Mouse (Mus musculus): ENCODE results near the gene Bik.
"Not testable (repeated sequence)": the region's sequence is repeated elsewhere in the genome, so short reads cannot be mapped to it uniquely, and the experiment has no call there.

The Bik gene

DNA sequence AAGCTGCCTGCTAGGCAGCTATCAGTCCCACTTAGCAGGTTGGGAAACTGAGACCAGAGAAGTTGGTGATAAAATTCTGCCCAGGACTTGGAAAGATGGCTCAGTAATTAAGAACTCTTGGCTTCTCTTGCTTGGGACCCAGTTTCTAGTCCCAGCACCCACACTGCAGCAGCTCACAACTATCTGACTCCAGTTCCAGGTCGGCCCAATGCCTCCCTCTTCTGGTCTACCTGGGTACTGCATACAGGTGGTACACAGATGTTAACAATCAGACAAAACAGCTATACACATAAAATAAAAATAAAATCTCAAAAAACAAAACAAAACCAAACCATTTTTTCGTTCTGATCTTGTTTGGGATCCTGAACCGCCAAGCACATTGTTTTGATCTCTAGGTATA is 26.3 kb upstream of the Bik start:
- Histone ChIP-seq H3K27me3 (ENCODE audit: insufficient read depth, low read length) (no peaks in the 10 kb centered on the region), H3K9me3 (ENCODE audit: low read length) (no peaks in the 10 kb centered on the region), H3K4me1 (replicated peaks; ENCODE audit: low read depth, low read length) (peaks cover 47% of the 10 kb centered on the region), H3K4me3 (replicated peaks; ENCODE audit: low read length) (no peak overlapping the region), H3K36me3 (ENCODE audit: insufficient read depth, low read length) (peaks cover 17% of the 10 kb centered on the region)
- TF ChIP-seq POU5F1 (IDR thresholded peaks at IDR 0.05; ENCODE audit: borderline replicate concordance, low read length) (no peak), CTCF (conservative IDR thresholded peaks at IDR 0.05; ENCODE audit: low read length) (peak; percentile 99), NANOG (IDR thresholded peaks at IDR 0.05; ENCODE audit: borderline replicate concordance, low read length) (no peak)

DNA sequence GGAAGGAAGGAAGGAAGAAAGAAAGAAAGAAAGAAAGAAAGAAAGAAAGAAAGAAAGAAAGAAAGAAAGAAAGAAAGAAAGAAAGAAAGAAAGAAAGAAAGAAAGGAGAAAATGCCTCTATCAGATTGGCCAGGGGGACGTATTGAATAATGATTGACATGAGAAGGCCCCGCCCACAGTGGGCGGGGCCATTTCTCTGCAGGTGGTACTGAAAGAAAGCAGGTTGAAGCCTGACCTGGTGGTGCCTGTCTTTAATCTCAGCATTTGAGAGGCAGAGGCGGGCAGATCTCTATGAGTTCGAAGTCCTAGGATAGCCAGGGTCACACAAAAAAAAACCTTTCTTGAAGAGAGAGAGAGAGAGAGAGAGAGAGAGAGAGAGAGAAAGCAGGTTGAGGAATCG is 25.2 kb upstream of the Bik start:
- H3K27me3 ChIP-seq (ENCODE audit: insufficient read depth, low read length); H3K4me3 ChIP-seq (replicated peaks; ENCODE audit: low read length); H3K9me3 ChIP-seq (ENCODE audit: low read length): not testable (repeated sequence)
- Histone ChIP-seq H3K4me1 (replicated peaks; ENCODE audit: low read depth, low read length) (peaks cover 42% of the 10 kb centered on the region), H3K36me3 (ENCODE audit: insufficient read depth, low read length) (peaks cover 16% of the 10 kb centered on the region)

DNA sequence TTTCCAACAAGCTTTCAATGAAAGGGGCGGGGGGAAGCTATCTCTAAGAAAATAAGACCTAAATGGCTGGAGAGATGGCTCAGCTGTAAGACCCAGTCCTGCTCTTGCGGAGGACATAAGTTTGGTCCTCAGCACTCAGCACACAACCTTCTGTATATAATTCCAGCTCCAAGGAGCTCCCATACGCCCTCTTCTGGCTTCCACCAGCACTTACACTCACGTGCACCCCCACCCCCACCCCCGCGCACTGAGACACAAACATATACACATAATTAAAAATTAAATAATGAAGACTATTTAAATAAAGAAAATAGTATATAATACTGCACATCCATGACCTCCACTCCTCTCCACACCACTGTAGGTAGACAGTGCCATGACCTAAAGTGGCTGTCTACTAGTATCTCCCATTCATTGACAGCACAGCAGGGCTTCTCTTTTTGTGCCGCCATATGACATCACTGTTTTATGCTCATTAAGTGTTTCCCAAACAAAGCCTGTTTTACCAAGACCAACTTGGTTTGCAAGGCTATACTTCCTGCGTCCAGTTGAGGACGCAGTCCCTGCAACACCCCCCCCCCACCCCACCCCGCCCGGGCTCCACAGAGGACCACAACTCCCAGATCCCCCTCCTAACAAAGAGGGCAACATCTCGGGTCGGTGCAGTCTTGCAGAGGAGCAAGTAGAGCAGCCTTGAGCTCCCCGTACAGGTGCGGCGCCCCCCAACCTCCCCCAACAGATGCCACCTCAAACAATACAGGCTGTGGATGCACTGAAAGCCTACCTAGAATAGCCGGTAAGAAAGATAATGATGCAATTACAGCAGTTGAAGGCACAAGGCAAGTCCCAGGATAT is 16.5 kb upstream of the Bik start:
- H3K27me3 ChIP-seq (ENCODE audit: insufficient read depth, low read length) = no peaks in the 10 kb centered on the region; the same call in 1 of the 2 replicates
- H3K9me3 ChIP-seq (ENCODE audit: low read length) = no peaks in the 10 kb centered on the region
- H3K36me3 ChIP-seq (ENCODE audit: insufficient read depth, low read length) = no peaks in the 10 kb centered on the region
- peak overlapping the region; percentile 86 for H3K4me3 ChIP-seq (replicated peaks; ENCODE audit: low read length)
- peaks cover 16% of the 10 kb centered on the region for H3K4me1 ChIP-seq (replicated peaks; ENCODE audit: low read depth, low read length)
- peak; percentile 35 for TF ChIP-seq CTCF (conservative IDR thresholded peaks at IDR 0.05; ENCODE audit: low read length)
- TF ChIP-seq NANOG (IDR thresholded peaks at IDR 0.05; ENCODE audit: borderline replicate concordance, low read length) = no peak

GRCm38 (mm10) chr15:83510805-83511405 is 15.8 kb upstream of the Bik start, which contains the start of gene Ttll1:
Gene Ttll1, minus strand, starts transcription at chr15:83510893.
- no peak for TF ChIP-seq CTCF (conservative IDR thresholded peaks at IDR 0.05; ENCODE audit: low read length)
- TF ChIP-seq NANOG (IDR thresholded peaks at IDR 0.05; ENCODE audit: borderline replicate concordance, low read length) = no peak
- no peak for TF ChIP-seq POU5F1 (IDR thresholded peaks at IDR 0.05; ENCODE audit: borderline replicate concordance, low read length)
- Histone ChIP-seq H3K4me3 (replicated peaks; ENCODE audit: low read length) (peak within 1 kb of the TSS; percentile 86), H3K36me3 (ENCODE audit: insufficient read depth, low read length) (no peaks in the 10 kb centered on the region), H3K9me3 (ENCODE audit: low read length) (no peaks in the 10 kb centered on the region), H3K27me3 (ENCODE audit: insufficient read depth, low read length) (no peaks in the 10 kb centered on the region; the same call in 1 of the 2 replicates), H3K4me1 (replicated peaks; ENCODE audit: low read depth, low read length) (peaks cover 16% of the 10 kb centered on the region)

DNA sequence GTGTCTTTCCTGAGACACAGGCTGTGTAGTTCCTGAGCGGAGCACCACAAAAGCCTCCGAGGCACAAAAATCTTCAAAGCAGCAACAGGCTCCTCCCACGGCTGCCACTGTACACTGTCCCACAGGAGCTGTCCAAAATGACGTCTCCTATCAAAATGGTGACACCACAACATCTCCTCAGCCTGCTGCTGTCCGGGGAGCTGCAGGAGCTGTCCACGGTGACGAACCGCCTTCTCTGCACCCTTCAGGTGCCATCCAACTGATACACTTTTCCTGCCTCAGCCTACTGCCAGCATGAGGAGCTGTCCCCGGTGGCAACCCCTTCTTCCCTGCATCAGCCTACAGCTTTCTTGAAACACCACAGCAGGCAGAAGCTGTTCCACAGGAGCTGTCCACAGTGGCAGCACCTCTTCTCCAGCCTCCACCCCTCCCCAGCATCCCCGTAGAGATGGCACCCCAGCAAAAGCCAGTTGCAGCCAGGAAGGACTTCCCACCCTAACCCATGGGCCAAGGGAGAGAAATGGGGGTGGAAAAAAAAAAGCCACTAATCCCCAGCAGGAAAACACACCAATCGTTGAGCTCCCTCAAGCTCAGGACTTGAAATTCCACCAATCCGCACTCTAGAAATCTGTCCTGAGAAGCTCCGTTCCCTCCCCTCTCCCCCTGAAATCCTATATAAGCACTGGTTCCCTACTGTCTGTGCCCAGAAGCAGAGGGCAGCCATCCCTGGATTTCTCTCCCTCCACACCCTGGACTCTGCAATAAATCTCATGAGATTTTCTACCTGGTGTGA is 14.0 kb upstream of the Bik start:
- peaks cover 11% of the 10 kb centered on the region for H3K4me1 ChIP-seq (replicated peaks; ENCODE audit: low read depth, low read length)
- TF ChIP-seq CTCF (conservative IDR thresholded peaks at IDR 0.05; ENCODE audit: low read length) (no peak), POU5F1 (IDR thresholded peaks at IDR 0.05; ENCODE audit: borderline replicate concordance, low read length) (no peak)
- no peaks in the 10 kb centered on the region for H3K36me3 ChIP-seq (ENCODE audit: insufficient read depth, low read length)
- H3K9me3 ChIP-seq (ENCODE audit: low read length) = peaks cover 9% of the 10 kb centered on the region; the same call in 1 of the 2 replicates
- no peaks in the 10 kb centered on the region; the same call in 1 of the 2 replicates for H3K27me3 ChIP-seq (ENCODE audit: insufficient read depth, low read length)
- no peak overlapping the region for H3K4me3 ChIP-seq (replicated peaks; ENCODE audit: low read length)

GRCm38 (mm10) chr15:83515018-83515417 is 11.6 kb upstream of the Bik start:
- Histone ChIP-seq H3K36me3 (ENCODE audit: insufficient read depth, low read length) (no peaks in the 10 kb centered on the region), H3K4me3 (replicated peaks; ENCODE audit: low read length) (no peak overlapping the region), H3K9me3 (ENCODE audit: low read length) (peaks cover 9% of the 10 kb centered on the region; the same call in 1 of the 2 replicates), H3K4me1 (replicated peaks; ENCODE audit: low read depth, low read length) (peaks cover 23% of the 10 kb centered on the region), H3K27me3 (ENCODE audit: insufficient read depth, low read length) (peaks cover 14% of the 10 kb centered on the region)
- no peak for TF ChIP-seq NANOG (IDR thresholded peaks at IDR 0.05; ENCODE audit: borderline replicate concordance, low read length)
- TF ChIP-seq POU5F1 (IDR thresholded peaks at IDR 0.05; ENCODE audit: borderline replicate concordance, low read length) = no peak
- TF ChIP-seq CTCF (conservative IDR thresholded peaks at IDR 0.05; ENCODE audit: low read length) = no peak

DNA sequence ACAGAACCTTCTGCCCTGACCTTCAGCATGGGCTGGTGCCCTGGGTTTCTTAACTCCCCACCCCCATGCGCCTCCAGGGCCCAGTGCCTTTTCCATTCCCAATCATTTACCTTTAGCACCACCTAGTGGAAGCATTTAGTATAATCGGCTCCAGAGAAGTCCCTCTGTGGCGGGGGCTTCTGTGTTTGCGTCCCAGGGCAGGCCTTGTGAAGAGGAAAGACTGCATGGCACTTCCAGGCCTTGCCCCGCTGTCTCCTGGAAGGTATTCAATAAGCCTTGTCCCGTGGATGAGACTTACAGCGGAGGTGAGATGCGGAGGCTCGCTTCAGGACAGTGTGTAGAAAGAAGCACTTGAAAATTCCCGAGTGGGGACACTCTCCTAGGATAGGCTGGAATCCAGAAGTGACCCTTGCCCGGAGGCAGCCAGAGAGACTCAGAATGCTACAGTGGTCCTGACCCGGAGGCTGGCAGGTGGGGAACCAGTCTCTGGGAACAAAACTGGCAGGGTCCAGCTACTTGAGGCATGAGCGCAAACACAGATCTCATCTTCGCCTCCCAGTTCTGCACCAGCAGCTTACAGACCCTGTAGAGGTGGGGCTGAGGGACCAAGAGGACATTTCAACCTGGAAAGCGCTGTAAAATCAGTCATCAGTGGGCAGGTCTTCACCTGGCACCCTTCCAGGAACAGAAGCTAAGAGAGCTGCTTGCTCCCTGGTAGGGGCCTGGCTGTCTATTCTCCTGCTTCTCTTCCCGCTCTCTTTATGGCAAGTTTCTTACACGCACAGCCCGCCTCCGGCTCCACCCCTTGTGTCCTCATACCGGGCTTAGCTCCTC is 8.2 kb upstream of the Bik start:
- Histone ChIP-seq H3K36me3 (ENCODE audit: insufficient read depth, low read length) (no peaks in the 10 kb centered on the region), H3K9me3 (ENCODE audit: low read length) (peaks cover 9% of the 10 kb centered on the region; the same call in 1 of the 2 replicates), H3K4me3 (replicated peaks; ENCODE audit: low read length) (no peak overlapping the region), H3K27me3 (ENCODE audit: insufficient read depth, low read length) (peaks cover 20% of the 10 kb centered on the region), H3K4me1 (replicated peaks; ENCODE audit: low read depth, low read length) (peaks cover 19% of the 10 kb centered on the region)
- TF ChIP-seq POU5F1 (IDR thresholded peaks at IDR 0.05; ENCODE audit: borderline replicate concordance, low read length) (no peak), CTCF (conservative IDR thresholded peaks at IDR 0.05; ENCODE audit: low read length) (peak; percentile 74)

Data from E14TG2a.4 (cell line).